Mouse (Mus musculus): ENCODE results near the gene Hmgcs2. TPM values are rescaled to one million over a fixed set of nuclear protein-coding genes. Genes with fewer than 3 reads are reported as not detected.

Gene Hmgcs2
- polyA plus RNA-seq, 1 experiment from 2014 or later: 5.6 TPM

DNA sequence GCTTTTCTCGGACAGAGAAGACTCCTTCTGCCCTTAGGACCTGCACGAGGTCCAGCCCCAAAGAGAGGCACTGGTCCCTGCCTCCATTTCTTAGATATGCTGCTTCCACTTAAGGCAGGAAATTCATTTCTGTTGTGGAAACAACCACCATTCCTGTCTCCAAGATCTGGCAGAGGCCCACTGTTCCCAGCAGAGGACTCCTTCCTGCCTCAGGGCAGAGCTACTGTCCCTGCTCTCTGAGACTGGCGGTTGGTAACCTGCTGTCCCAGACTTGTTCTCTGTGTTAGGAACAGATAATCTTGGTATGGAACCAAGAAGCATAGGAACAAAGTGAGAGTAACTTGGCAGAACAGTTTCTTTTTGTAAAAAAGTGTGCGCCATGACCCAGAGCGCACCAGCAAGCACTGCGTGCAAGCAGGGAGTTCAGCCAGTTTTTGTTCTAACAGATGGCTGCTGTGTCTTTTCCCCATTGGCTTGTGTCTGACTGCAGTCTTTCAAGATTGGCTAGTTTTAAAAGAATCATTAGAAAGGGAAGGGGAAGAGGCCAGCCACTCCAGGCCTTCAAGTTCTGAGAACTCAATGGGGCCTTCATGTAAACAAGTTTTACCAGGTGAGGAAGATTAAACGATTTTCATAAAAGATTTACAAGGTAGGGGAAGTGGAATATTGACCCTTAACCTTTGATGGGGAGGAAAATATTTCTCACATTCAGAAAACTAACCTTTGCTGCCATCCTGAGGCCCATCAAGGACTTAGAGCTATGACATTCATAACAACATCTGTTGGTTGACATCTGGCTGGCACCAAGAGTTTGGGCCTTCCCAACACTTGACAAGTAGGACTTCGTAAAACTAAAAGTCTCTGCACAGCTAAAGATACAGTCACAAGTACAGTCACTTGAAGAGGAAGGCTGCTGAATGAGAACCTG lies 25.3 kb upstream of the Hmgcs2 start:
- H3K27ac ChIP-seq: no peak overlapping the region
- no peaks in the 10 kb centered on the region for H3K4me1 ChIP-seq
- DNase-seq (ENCODE audit: low spot score): no peak
- H3K36me3 ChIP-seq: no peaks in the 10 kb centered on the region
- peaks cover 7% of the 10 kb centered on the region for H3K9me3 ChIP-seq
- no peak overlapping the region for H3K4me3 ChIP-seq
- H3K27me3 ChIP-seq (ENCODE audit: insufficient read depth, poor library complexity, severe bottlenecking): no peaks in the 10 kb centered on the region
- WGBS: 88% methylated on average over 8 of the region's 8 CpGs

DNA sequence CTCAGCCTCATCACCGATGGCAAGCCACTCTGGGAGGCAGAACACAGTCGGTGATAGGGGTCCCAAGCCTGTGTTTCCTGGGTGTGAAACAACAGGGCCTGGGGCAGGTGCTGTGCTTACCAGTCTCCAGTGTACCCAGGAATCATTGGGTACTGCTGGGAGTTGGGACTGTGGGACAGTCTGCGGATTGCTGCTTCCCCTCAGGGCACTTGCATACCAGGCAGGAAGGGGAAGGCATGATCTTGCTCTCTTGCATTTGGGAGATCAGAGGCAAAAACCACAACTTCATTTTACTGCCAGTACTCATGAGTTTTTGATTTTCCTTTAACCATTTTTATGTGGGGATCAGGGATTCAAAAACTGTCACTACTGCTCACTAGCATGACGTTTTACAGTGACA lies 21.5 kb upstream of the Hmgcs2 start:
- Histone ChIP-seq H3K27ac (no peak overlapping the region), H3K4me3 (no peak overlapping the region), H3K36me3 (no peaks in the 10 kb centered on the region), H3K9me3 (no peaks in the 10 kb centered on the region), H3K27me3 (ENCODE audit: insufficient read depth, poor library complexity, severe bottlenecking) (no peaks in the 10 kb centered on the region), H3K4me1 (no peaks in the 10 kb centered on the region)
- WGBS: 83% methylated on average over 4 of the region's 4 CpGs
- no peak for DNase-seq (ENCODE audit: low spot score)

GRCm38 (mm10) chr3:98259271-98259751 lies 20.9 kb upstream of the Hmgcs2 start:
- H3K9me3 ChIP-seq: no peaks in the 10 kb centered on the region
- DNase-seq (ENCODE audit: low spot score): no peak
- no peak overlapping the region for H3K27ac ChIP-seq
- H3K4me1 ChIP-seq: no peaks in the 10 kb centered on the region
- H3K4me3 ChIP-seq: no peak overlapping the region
- H3K36me3 ChIP-seq: no peaks in the 10 kb centered on the region
- 90% methylated on average over 5 of the region's 5 CpGs for WGBS
- H3K27me3 ChIP-seq (ENCODE audit: insufficient read depth, poor library complexity, severe bottlenecking): no peaks in the 10 kb centered on the region

DNA sequence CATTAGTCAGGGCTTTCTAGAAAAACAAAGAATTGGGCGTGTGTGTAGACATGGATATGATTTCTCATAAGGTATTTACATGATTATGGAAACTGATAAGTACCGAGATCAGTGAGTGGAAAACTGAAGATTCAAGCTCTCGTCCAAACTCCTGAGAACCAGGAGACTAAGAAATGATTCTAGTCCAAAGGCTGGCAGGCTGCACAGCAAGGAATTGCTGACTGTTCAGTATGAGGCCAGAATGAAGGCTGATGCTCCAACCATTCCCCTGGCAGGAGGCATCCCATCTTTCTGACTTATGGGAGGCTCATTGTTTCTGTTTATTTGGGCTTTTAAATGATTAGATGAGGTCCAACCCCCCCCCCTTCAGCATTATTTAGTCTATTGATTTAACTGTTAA lies 19.7 kb upstream of the Hmgcs2 start:
- Histone ChIP-seq H3K9me3 (no peaks in the 10 kb centered on the region), H3K27ac (no peak overlapping the region), H3K36me3 (no peaks in the 10 kb centered on the region), H3K27me3 (ENCODE audit: insufficient read depth, poor library complexity, severe bottlenecking) (no peaks in the 10 kb centered on the region), H3K4me3 (no peak overlapping the region), H3K4me1 (no peaks in the 10 kb centered on the region)
- WGBS: 72% methylated on average over 3 of the region's 3 CpGs
- DNase-seq (ENCODE audit: low spot score): no peak

DNA sequence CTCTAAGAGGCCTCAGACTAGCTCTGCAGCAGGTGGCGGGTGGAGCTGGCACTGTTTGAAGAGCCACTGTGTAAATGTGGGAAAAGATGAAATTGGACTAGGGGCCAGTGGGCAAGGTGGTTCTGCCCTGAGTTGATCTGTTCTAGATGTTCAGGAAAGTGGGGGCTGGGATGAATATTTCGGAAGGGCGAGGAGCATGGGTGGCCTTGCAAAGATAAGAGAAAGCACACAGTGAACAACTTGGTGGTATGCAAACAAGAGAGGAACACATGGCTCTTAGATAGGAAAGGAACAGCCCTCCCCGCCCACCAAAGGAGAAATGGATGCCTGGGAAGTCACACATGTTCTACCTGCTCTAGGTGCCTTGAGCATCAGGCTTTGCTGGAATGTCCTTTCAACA lies 18.8 kb upstream of the Hmgcs2 start:
- no peak for DNase-seq (ENCODE audit: low spot score)
- 74% methylated on average over 4 of the region's 4 CpGs for WGBS

GRCm38 (mm10) chr3:98262133-98262532 lies 18.1 kb upstream of the Hmgcs2 start:
- 93% methylated on average over 2 of the region's 2 CpGs for WGBS

More for the DNA sequence above, 18.8 kb upstream of the Hmgcs2 start:
- Histone ChIP-seq H3K9me3 (no peaks in the 10 kb centered on the region), H3K4me1 (no peaks in the 10 kb centered on the region), H3K4me3 (no peak overlapping the region), H3K27ac (no peak overlapping the region), H3K27me3 (ENCODE audit: insufficient read depth, poor library complexity, severe bottlenecking) (no peaks in the 10 kb centered on the region), H3K36me3 (no peaks in the 10 kb centered on the region)

DNA sequence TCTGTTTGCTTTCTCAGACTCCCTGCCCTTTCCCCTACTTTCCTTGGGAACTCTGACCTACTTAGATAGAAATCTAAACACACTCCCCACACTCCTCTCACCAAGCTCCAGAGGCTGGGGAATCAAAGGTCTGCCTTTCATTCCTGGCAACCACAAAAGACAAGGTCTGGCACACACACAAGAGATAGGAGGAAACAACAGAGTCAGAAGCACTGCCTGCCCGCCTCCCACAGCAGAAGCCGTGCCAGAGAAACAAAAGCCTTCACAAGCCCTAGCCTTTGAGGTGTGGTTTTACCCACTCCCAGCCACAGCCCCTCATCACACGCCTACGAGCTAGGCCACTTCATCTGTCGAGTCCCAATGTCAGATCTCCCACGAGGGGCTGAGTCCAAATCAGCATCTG lies 13.0 kb upstream of the Hmgcs2 start:
- Histone ChIP-seq H3K4me3 (no peak overlapping the region), H3K36me3 (no peaks in the 10 kb centered on the region), H3K27me3 (ENCODE audit: insufficient read depth, poor library complexity, severe bottlenecking) (no peaks in the 10 kb centered on the region), H3K4me1 (peaks cover 9% of the 10 kb centered on the region), H3K27ac (peak overlapping the region; percentile 60; the same call in 1 of the 2 replicates), H3K9me3 (no peaks in the 10 kb centered on the region)
- 24% methylated on average over 6 of the region's 6 CpGs for WGBS
- DNase-seq (ENCODE audit: low spot score): peak; percentile 55

More at GRCm38 (mm10) chr3:98262133-98262532, 18.1 kb upstream of the Hmgcs2 start:
- Histone ChIP-seq H3K27ac (no peak overlapping the region), H3K27me3 (ENCODE audit: insufficient read depth, poor library complexity, severe bottlenecking) (no peaks in the 10 kb centered on the region), H3K9me3 (no peaks in the 10 kb centered on the region), H3K4me1 (peaks cover 4% of the 10 kb centered on the region; the same call in 1 of the 2 replicates), H3K36me3 (no peaks in the 10 kb centered on the region), H3K4me3 (no peak overlapping the region)
- no peak for DNase-seq (ENCODE audit: low spot score)

DNA sequence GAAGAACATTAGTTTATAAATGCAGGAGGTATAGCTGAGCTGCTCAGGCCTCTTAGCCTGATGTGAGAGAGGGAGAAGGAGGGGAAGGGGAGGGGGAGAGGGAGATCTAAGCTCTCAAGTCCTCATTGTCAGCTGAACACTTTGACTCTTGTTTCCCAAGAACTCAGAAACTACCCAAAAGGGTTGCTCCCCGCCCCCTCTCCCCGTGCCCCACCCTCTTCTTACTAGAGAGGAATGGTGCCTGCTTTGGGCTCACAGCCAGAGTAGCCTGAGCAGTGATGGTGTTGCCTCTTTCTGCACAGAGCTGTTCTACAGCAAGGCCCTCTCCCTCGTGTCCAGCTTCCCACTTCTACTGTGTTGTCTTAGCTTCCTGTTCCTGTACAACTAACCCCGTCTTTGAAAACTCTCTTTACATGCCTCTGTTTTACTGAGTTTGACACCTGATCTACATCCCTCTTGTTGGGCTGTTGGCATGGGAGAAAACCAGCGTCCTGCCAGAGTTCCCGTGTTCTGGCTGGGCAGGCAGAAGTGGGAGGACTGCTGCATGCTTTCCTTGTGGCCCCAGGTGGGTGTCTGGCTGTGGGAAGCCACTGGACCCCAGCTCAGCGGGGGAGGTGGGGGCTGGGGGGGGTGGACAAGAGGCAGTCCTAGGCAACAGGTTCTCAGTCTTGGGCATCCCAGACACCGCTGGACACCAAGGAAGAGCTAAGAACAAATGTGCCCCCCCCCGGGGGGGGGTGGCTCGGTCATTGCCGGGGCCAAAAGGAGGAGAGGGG lies 6.4 kb upstream of the Hmgcs2 start:
- no peak overlapping the region for H3K27ac ChIP-seq
- H3K4me1 ChIP-seq: no peaks in the 10 kb centered on the region; the same call in 1 of the 2 replicates
- H3K4me3 ChIP-seq: no peak overlapping the region
- no peaks in the 10 kb centered on the region for H3K36me3 ChIP-seq
- no peaks in the 10 kb centered on the region for H3K9me3 ChIP-seq
- DNase-seq (ENCODE audit: low spot score): no peak
- WGBS: 51% methylated on average over 11 of the region's 11 CpGs
- H3K27me3 ChIP-seq (ENCODE audit: insufficient read depth, poor library complexity, severe bottlenecking): no peaks in the 10 kb centered on the region; the same call in 1 of the 2 replicates

GRCm38 (mm10) chr3:98279682-98280081 lies 553 bp upstream of the Hmgcs2 start:
- 24% methylated on average over 4 of the region's 4 CpGs for WGBS
- Histone ChIP-seq H3K4me1 (peaks cover 16% of the 10 kb centered on the region), H3K27me3 (ENCODE audit: insufficient read depth, poor library complexity, severe bottlenecking) (peaks cover 4% of the 10 kb centered on the region; the same call in 1 of the 2 replicates), H3K36me3 (no peaks in the 10 kb centered on the region), H3K4me3 (no peak overlapping the region), H3K27ac (no peak overlapping the region), H3K9me3 (no peaks in the 10 kb centered on the region)
- no peak for DNase-seq (ENCODE audit: low spot score)

- 39% methylated on average over 12 of the region's 12 CpGs for WGBS
- Histone ChIP-seq H3K4me1 (peaks cover 16% of the 10 kb centered on the region), H3K4me3 (peak overlapping the region; percentile 22; the same call in 1 of the 2 replicates), H3K36me3 (no peaks in the 10 kb centered on the region), H3K9me3 (no peaks in the 10 kb centered on the region), H3K27me3 (ENCODE audit: insufficient read depth, poor library complexity, severe bottlenecking) (peaks cover 4% of the 10 kb centered on the region; the same call in 1 of the 2 replicates), H3K27ac (no peak overlapping the region)
- peak; percentile 81 for DNase-seq (ENCODE audit: low spot score)
These were observed 871 bp downstream of the Hmgcs2 start for GRCm38 (mm10) chr3:98280933-98281678.

DNA sequence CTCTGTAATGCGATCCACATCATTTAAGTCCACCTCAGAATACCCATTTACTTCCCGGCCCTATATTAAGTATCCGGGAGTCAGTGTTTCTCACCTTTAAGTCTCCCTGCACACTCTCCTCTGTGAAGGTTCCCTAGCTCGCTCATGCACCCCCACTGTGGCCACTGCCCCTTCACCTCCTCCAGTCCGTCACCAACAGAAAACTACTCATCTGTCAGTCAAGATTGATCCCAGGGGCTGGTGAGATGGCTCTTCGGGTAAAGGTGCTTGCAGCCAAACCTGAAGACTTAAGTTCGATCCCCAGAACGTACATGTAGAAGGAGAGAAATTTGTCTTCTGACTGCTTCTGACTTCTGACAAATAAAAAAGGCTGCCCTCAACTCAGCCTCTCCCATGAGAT lies 2.2 kb downstream of the Hmgcs2 start:
- Histone ChIP-seq H3K27me3 (ENCODE audit: insufficient read depth, poor library complexity, severe bottlenecking) (peaks cover 4% of the 10 kb centered on the region; the same call in 1 of the 2 replicates), H3K36me3 (no peaks in the 10 kb centered on the region), H3K4me3 (no peak overlapping the region), H3K27ac (no peak overlapping the region), H3K4me1 (peaks cover 16% of the 10 kb centered on the region), H3K9me3 (no peaks in the 10 kb centered on the region)
- 89% methylated on average over 8 of the region's 8 CpGs for WGBS
- no peak for DNase-seq (ENCODE audit: low spot score)

DNA sequence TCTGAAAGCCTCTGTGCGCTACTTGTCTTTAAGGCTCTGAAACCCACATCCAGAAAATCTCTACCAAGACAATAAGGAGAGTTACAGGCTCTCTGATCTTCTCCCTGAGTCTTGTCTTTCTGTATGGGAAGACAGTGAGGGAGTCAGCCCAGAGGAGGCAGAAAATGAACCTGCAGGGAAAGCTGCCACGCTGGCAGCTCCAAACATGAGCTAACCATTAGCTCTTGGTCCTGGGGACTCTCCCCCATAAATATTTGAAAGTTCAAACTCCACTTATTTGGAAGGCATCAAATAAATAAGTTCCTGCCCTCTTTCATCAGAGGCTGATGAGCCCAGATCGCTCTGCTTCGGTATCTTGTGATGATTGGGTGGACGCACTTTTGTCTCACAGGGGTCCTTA lies 3.0 kb downstream of the Hmgcs2 start:
- Histone ChIP-seq H3K4me1 (peaks cover 16% of the 10 kb centered on the region), H3K4me3 (no peak overlapping the region), H3K36me3 (no peaks in the 10 kb centered on the region), H3K27ac (no peak overlapping the region), H3K27me3 (ENCODE audit: insufficient read depth, poor library complexity, severe bottlenecking) (peaks cover 4% of the 10 kb centered on the region; the same call in 1 of the 2 replicates), H3K9me3 (no peaks in the 10 kb centered on the region)
- DNase-seq (ENCODE audit: low spot score): no peak
- 86% methylated on average over 5 of the region's 5 CpGs for WGBS

All from heart, embryonic 10.5 days (tissue).